Mouse (Mus musculus) stomach, postnatal 0 days (tissue): ENCODE results near the gene Gla.

Experiments
- CTCF ChIP-seq: IDR thresholded peaks from 2 replicates; pipeline ENCODE4 v1.5.1; 2016; ENCODE audit warnings: antibody characterized with exemption, low read depth, mild to moderate bottlenecking, moderate library complexity
- EP300 ChIP-seq: optimal IDR thresholded peaks from 2 replicates; pipeline ENCODE3; 2016; ENCODE audit warnings: antibody characterized with exemption

- no peak for TF ChIP-seq CTCF
- TF ChIP-seq EP300, result no peak
Measured at GRCm38 (mm10) chrX:134623350-134623749, 22.4 kb upstream of the Gla start.
